Mouse (Mus musculus) lung, postnatal 0 days (tissue): ENCODE data around the gene Vsir.

Source experiments
- CTCF ChIP-seq: IDR thresholded peaks from 2 replicates; pipeline ENCODE4 v1.5.1; 2016; ENCODE audit warnings: antibody characterized with exemption, mild to moderate bottlenecking
- EP300 ChIP-seq: IDR thresholded peaks from 2 replicates; pipeline ENCODE4 v1.6.1; 2016; ENCODE audit warnings: antibody characterized with exemption, mild to moderate bottlenecking, control low read depth

- TF ChIP-seq CTCF (peak; percentile 50), EP300 (no peak)
Observed at GRCm38 (mm10) chr10:60398051-60398814, 51.6 kb downstream of the Vsir start.
